Mouse (Mus musculus) kidney, adult 2 months (tissue): Measurements from ENCODE around the gene Echdc3. TPM values are rescaled to one million over a fixed set of nuclear protein-coding genes. Genes with fewer than 3 reads are reported as not detected.
A peak's percentile ranks its signal among the peaks of the same experiment; 100 is the strongest.

ENCODE experiments used
- DNase-seq: peaks from one replicate; pipeline ENCODE4 v3.0.0; 2021
- H3K27ac ChIP-seq: fragments of 200-500 bp; 2 replicates; pipeline ENCODE4 v1.5.1; 2012; ENCODE audit warnings: low read depth, low read length, control low read depth, inconsistent platforms; ENCODE audit not compliant: insufficient read depth
- H3K27me3 ChIP-seq: fragments of 200-500 bp; replicated peaks from 2 replicates; pipeline ENCODE4 v1.6.1; 2012; ENCODE audit warnings: mild to moderate bottlenecking, moderate library complexity, low read length, inconsistent platforms; ENCODE audit not compliant: control insufficient read depth, insufficient read depth
- H3K36me3 ChIP-seq: fragments of 200-500 bp; 2 replicates; pipeline ENCODE4 v1.6.1; 2012; ENCODE audit warnings: mild to moderate bottlenecking, moderate library complexity, low read length, inconsistent platforms; ENCODE audit not compliant: control insufficient read depth, insufficient read depth
- H3K4me1 ChIP-seq: fragments of 200-500 bp; 2 replicates; pipeline ENCODE4 v1.6.1; 2011; ENCODE audit warnings: low read length; ENCODE audit not compliant: control insufficient read depth, insufficient read depth
- H3K4me3 ChIP-seq: fragments of 200-500 bp; 2 replicates; pipeline ENCODE4 v1.5.1; 2011; ENCODE audit warnings: mild to moderate bottlenecking, low read depth, low read length, control low read depth; ENCODE audit not compliant: insufficient read depth
- CTCF ChIP-seq: fragments of 200-500 bp; conservative IDR thresholded peaks from 2 replicates; pipeline ENCODE4 v1.5.1; 2011; ENCODE audit warnings: low read depth, mild to moderate bottlenecking, control low read depth, low read length, moderate library complexity, mixed read lengths; ENCODE audit not compliant: insufficient read depth, insufficient read length
- POLR2A ChIP-seq: fragments of 200-500 bp; IDR thresholded peaks from one replicate; pipeline ENCODE4 v1.6.1; 2011; ENCODE audit warnings: low read depth, low read length, control low read depth
- WGBS: fragments of 180-500 bp; shearing (Covaris S2); methylation state at CpG from one replicate; pipeline ENCODE4 v1.1.7; 2018; 5-methylcytosine and 5-hydroxymethylcytosine counted together
- polyA plus RNA-seq: library from polyadenylated mRNA; depleted of rRNA; stranded (reverse); fragments of >200 nt; gene quantifications from 2 replicates; pipeline ENCODE4 v1.2.3, GENCODE M21; 2012; rRNA removed

The Echdc3 gene
- 67.9 and 74.7 TPM in 2 replicates for polyA plus RNA-seq

GRCm38 (mm10) chr2:6212724-6213511, at the start of gene Echdc3:
Gene Echdc3, minus strand, starts transcription at chr2:6213033.
- Histone ChIP-seq H3K27ac (peak within 1 kb of the TSS; percentile 73), H3K4me1 (no peaks in the 10 kb centered on the region; the same call in 1 of the 2 replicates), H3K27me3 (no peaks in the 10 kb centered on the region), H3K4me3 (peak within 1 kb of the TSS; percentile 50), H3K36me3 (no peaks in the 10 kb centered on the region)
- TF ChIP-seq POLR2A (peak; percentile 21), CTCF (no peak)
- 3% methylated on average over 30 of the region's 30 CpGs for WGBS
- peak; percentile 95 for DNase-seq

GRCm38 (mm10) chr2:6261718-6262117, 48.9 kb upstream of the Echdc3 start:
- DNase-seq = no peak
- H3K4me1 ChIP-seq = no peaks in the 10 kb centered on the region; the same call in 1 of the 2 replicates
- H3K36me3 ChIP-seq = no peaks in the 10 kb centered on the region
- no peak for TF ChIP-seq CTCF
- no peaks in the 10 kb centered on the region for H3K27me3 ChIP-seq
- WGBS = 87% methylated on average over 9 of the region's 9 CpGs
- no peak overlapping the region for H3K27ac ChIP-seq
- no peak overlapping the region for H3K4me3 ChIP-seq

DNA sequence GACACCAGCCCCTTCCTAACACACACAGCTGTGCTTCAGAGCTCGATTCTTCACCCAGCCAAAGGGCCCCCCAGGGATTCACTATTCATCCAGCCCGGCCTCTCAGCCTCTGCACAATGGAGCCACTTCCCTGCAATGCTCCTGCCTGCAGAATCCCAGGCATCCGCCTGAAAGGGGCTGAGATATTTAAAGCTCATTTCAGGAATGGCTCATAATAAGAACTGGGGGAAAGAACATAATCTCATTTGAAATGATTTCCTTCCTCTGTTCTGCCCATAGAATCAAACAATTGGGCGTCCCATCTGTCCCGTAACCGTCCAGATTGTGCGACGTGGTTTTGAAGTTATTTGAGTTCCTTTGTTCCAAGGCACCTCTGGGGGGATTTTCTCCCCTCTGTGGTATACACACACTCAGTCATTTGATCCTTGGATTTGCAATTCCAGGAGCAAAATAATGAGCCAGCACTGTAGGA, 48.4 kb upstream of the Echdc3 start:
- Histone ChIP-seq H3K4me3 (no peak overlapping the region), H3K27ac (no peak overlapping the region), H3K36me3 (no peaks in the 10 kb centered on the region), H3K27me3 (no peaks in the 10 kb centered on the region), H3K4me1 (no peaks in the 10 kb centered on the region; the same call in 1 of the 2 replicates)
- 66% methylated on average over 8 of the region's 8 CpGs for WGBS
- no peak for TF ChIP-seq POLR2A
- no peak for TF ChIP-seq CTCF
- DNase-seq = no peak

DNA sequence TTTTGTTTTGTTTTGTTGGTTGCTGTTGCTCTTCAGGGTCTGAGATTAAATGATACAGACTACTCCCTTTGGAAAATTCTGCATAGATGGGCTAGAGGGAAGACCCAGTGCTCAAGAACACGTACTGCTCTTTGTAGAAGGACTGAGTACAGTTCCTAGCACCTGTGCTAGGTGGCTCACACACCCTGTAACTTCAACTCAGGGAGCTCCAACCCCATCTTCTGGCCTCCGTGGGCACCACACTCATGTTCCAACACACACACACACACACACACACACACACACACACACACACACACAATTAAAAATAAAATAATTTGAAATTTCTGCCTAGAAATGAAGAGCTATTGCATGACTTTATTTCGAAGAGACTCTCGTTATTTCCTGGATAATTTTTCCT, 47.8 kb upstream of the Echdc3 start:
- Histone ChIP-seq H3K4me3 (no peak overlapping the region), H3K4me1 (no peaks in the 10 kb centered on the region; the same call in 1 of the 2 replicates), H3K36me3 (no peaks in the 10 kb centered on the region), H3K27me3 (no peaks in the 10 kb centered on the region), H3K27ac (no peak overlapping the region)
- no peak for TF ChIP-seq POLR2A
- no peak for TF ChIP-seq CTCF
- 82% methylated on average over 4 of the region's 4 CpGs for WGBS
- no peak for DNase-seq

DNA sequence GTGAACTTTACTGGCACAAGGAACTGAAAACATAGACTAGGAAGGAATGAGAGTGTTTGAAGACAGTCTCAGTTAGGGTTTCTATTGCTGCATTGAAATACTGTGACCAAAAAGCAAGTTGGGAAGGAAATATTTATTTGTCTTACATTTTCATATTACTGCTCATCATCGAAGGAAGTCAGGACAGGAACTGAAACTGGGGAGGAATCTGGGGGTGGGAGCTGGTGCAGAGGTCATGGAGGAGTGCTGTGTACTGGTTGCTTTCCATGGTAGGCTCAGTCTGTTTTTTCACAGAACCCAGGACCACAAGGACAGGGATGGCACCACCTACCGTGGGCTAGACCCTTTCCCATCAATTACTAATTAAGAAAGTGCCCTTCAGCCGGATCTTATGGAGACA, 46.3 kb upstream of the Echdc3 start:
- 77% methylated on average over 3 of the region's 3 CpGs for WGBS
- Histone ChIP-seq H3K27me3 (no peaks in the 10 kb centered on the region), H3K36me3 (no peaks in the 10 kb centered on the region), H3K27ac (no peak overlapping the region), H3K4me3 (no peak overlapping the region), H3K4me1 (no peaks in the 10 kb centered on the region; the same call in 1 of the 2 replicates)
- no peak for TF ChIP-seq CTCF
- TF ChIP-seq POLR2A = no peak
- DNase-seq = no peak

DNA sequence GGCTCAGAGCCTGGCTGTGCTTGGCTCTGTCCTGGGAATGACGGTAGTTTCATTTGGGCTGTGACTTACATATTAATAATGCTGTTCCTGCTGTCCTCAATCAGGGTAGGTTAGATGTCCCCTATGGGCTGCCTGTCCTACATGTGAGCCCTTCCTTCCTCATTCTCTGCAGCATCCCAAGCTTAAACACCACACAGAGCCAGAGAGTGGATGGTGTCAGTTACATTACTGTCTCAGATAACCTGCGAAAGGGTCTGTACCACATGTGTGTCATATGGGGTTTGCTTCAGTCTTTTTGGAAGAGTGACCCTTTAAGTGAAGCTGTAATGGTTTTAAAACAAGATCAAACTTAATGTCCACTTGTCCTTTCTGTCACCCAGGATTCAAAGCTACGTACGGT, 45.2 kb upstream of the Echdc3 start:
- Histone ChIP-seq H3K36me3 (no peaks in the 10 kb centered on the region), H3K4me3 (no peak overlapping the region), H3K27me3 (no peaks in the 10 kb centered on the region), H3K27ac (no peak overlapping the region), H3K4me1 (no peaks in the 10 kb centered on the region; the same call in 1 of the 2 replicates)
- 95% methylated on average over 4 of the region's 4 CpGs for WGBS
- no peak for DNase-seq
- TF ChIP-seq POLR2A (no peak), CTCF (no peak)

- DNase-seq = no peak
- no peaks in the 10 kb centered on the region for H3K36me3 ChIP-seq
- no peak overlapping the region for H3K27ac ChIP-seq
- H3K27me3 ChIP-seq = no peaks in the 10 kb centered on the region
- no peaks in the 10 kb centered on the region; the same call in 1 of the 2 replicates for H3K4me1 ChIP-seq
- 70% methylated on average over 2 of the region's 2 CpGs for WGBS
- no peak overlapping the region for H3K4me3 ChIP-seq
- TF ChIP-seq POLR2A (no peak), CTCF (no peak)
Measured at GRCm38 (mm10) chr2:6257146-6257545, 44.3 kb upstream of the Echdc3 start.
